Mouse (Mus musculus) cerebellum, postnatal 36 days (tissue): ENCODE data around the gene Efs.
A peak's percentile ranks its signal among the peaks of the same experiment; 100 is the strongest.

Experiments used
- DNase-seq, 2 experiments: peaks; one replicate each; pipeline ENCODE4 v3.0.0; 2021 to 2022; ENCODE audit warnings: mixed read lengths in 2 of 2

Gene Efs

GRCm38 (mm10) chr14:54868026-54868425 lies 57.9 kb downstream of the Efs start:
- DNase-seq, result no peak

DNA sequence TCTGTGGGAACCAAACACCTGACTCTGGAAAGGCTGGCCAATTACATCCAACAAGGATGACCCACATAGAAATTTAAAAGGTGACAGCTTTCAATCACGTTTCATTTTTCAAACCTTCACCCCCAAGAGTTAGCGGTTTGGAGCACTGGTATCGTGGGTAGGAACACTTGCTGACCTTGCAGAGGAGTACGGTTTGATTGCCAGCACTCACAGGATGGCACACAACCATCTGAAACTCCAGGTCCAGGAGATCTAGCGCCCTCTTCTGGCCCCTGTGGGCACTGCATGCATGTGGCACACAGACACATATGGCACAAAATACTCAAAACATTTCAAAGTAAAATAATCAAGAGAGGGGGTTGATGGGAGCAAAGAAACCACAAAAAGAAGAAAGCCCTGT lies 59.0 kb downstream of the Efs start:
- DNase-seq, result peak in 1 of 2 experiments; percentile 32
